Mouse (Mus musculus) CD4-positive naive resting alpha-beta T cell, adult 76 days (primary cell): ENCODE measurements around the gene Zfp534. TPM values are rescaled to one million over a fixed set of nuclear protein-coding genes. Genes with fewer than 3 reads are reported as not detected.

ENCODE experiments used
- total RNA-seq: library from RNA; stranded (reverse); gene quantifications from one replicate; pipeline ENCODE4 v1.2.4, GENCODE M21; 2023

Zfp534 gene
- 0.32 TPM for total RNA-seq

GRCm38 (mm10) chr4:147702453-147702852, at the start of gene Zfp534:
Gene Zfp534, minus strand, starts transcription at chr4:147702553.

DNA sequence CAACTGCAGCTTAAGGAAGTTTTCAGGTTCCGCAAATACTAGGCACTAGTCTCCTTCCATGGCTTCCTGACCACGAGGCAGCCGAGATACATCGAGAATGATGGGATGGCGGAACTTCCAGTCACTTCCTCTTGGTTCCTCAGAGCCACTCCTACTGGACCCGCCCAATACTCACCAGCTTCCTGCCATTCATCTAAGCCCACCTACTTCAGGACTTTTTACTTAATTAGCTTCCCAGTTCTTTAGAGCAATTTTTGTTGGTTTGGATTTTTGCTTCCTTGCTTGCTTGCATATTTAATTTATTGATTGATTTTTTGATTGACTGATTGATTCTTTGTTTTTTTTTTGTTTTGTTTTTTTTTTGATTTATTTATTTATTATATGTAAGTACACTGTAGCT, 59.9 kb downstream of the Zfp534 start, which contains the start of gene Zfp979:
Gene Zfp979 (minus strand): TSS at position 101 of the 400 bp plus-strand sequence.

Other genes starting within 250 kb of the Zfp534 start
- not detected for gene Zfp982, start 210.1 kb downstream of the Zfp534 start, total RNA-seq
- not detected for gene Gm16503, start 162.3 kb downstream of the Zfp534 start, total RNA-seq
- 0.29 TPM for gene Zfp985, start 149.3 kb downstream of the Zfp534 start, total RNA-seq
- gene Zfp979, start 60.0 kb downstream of the Zfp534 start, total RNA-seq = not detected
- gene Zfp984, start 107.2 kb upstream of the Zfp534 start, total RNA-seq = 12.5 TPM
- gene Zfp933, start 145.8 kb upstream of the Zfp534 start, total RNA-seq = 6.1 TPM
- 49.7 TPM for gene Miip, start 166.3 kb upstream of the Zfp534 start, total RNA-seq
- gene Fv1, start 166.4 kb upstream of the Zfp534 start, total RNA-seq = 12.5 TPM
- 34.6 TPM for gene Mfn2, start 202.2 kb upstream of the Zfp534 start, total RNA-seq
- 4.6 TPM for gene Plod1, start 234.2 kb upstream of the Zfp534 start, total RNA-seq
- gene 2510039O18Rik, start 238.3 kb upstream of the Zfp534 start, total RNA-seq = 59.8 TPM